Mouse (Mus musculus): Measurements from ENCODE around the gene Selenok. TPM values are rescaled to one million over a fixed set of nuclear protein-coding genes. Genes with fewer than 3 reads are reported as not detected.

Gene Selenok
- total RNA-seq (2021): 100 to 1,000 TPM; 107 to 110 TPM
- long read RNA-seq, experiment 1, transcript Selenok-201 (5 exons, 1,678 nt): major isoform, 191 of 205 reads
- long read RNA-seq, experiment 1, partial matches to known transcripts: 2 of 205 reads
- long read RNA-seq, experiment 1, other reads (novel, unspliced or antisense): 12 of 205 reads
- long read RNA-seq, experiment 2, transcript Selenok-201 (5 exons, 1,678 nt): major isoform, 253 of 261 reads
- long read RNA-seq, experiment 2, partial matches to known transcripts: 2 of 261 reads
- long read RNA-seq, experiment 2, other reads (novel, unspliced or antisense): 6 of 261 reads

DNA sequence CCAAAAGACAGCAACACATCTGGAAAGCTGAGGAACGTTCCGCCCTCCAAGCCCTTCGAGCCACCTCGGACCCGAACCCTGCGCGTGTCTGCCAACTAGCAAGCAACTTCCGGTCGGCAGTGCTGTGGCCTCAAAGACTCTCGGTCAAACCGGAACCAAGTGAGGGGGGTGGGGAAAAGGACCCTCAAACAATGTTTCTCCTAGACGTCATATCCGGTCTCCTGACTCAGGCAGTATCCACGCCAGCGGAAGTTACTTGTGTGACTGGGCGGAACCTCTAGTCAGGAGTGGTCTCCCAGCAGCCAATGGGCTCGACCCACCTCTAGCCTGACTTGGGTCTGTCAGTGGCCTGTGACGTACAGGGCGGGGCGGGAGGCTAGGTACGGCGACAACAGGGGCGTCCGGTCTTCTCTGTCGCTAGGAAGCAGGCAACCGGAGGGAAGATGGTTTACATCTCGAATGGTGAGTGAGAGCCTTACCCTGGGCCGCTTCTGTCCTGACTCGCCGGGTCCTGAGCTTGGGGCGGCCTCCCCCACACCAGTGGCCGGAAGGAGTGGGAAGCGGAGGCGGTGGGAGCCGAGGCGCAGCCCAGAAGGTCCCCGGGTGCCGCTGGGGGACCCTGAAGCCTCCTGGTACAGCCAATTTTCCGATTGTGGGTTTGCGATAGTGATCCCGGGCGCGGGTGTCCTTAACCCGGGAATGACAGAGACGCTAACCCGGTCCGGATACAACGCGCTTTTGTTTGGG is at the start of gene Selenok:
Gene Selenok, plus strand, starts transcription at position 234 of the 747 bp plus-strand sequence.
- TF ChIP-seq CTCF (conservative IDR thresholded peaks at IDR 0.05): no peak
- Histone ChIP-seq H3K27ac (peak within 1 kb of the TSS; percentile 92), H3K4me3 (peak within 1 kb of the TSS; percentile 90)
- DNase-seq (ENCODE audit: low spot score in 2 of 2): peak; percentile 91 to 98

GRCm38 (mm10) chr14:29928966-29929365 is 39.1 kb upstream of the Selenok start:
- no peak for DNase-seq (ENCODE audit: low spot score in 2 of 2)
- TF ChIP-seq CTCF (conservative IDR thresholded peaks at IDR 0.05): no peak
- no peak overlapping the region for H3K27ac ChIP-seq
- H3K4me3 ChIP-seq: no peak overlapping the region

DNA sequence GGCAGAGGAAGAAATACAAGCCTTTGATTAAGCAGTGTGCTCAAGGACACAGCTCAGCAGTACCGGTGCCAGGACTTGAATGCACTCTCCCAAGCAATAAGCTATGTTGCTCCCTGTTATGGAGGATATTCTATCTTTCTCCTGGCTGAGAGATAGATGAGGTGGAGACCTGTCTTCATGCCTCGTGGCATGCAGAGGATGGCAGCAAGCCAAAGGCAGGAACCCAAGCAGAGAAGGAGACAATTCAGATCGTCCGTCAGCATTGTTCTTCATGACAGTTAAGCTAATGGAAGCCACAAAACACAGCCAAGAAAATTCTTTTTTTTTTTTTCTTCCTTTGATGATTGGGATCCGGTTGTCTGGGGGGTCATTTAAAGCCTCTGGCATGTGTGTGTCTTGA is 32.6 kb upstream of the Selenok start:
- H3K4me3 ChIP-seq: no peak overlapping the region
- no peak for DNase-seq (ENCODE audit: low spot score in 2 of 2)
- H3K27ac ChIP-seq: no peak overlapping the region
- TF ChIP-seq CTCF (conservative IDR thresholded peaks at IDR 0.05): no peak

GRCm38 (mm10) chr14:29937466-29937865 is 30.6 kb upstream of the Selenok start:
- peak; percentile 37 to 65 for DNase-seq (ENCODE audit: low spot score in 2 of 2)
- H3K27ac ChIP-seq: peak overlapping the region; percentile 39; the same call in 1 of the 2 replicates
- 0 out of 2 replicates have a peak overlapping the region, but pooled peaks have one; percentile 15 for H3K4me3 ChIP-seq
- TF ChIP-seq CTCF (conservative IDR thresholded peaks at IDR 0.05): peak; percentile 73

DNA sequence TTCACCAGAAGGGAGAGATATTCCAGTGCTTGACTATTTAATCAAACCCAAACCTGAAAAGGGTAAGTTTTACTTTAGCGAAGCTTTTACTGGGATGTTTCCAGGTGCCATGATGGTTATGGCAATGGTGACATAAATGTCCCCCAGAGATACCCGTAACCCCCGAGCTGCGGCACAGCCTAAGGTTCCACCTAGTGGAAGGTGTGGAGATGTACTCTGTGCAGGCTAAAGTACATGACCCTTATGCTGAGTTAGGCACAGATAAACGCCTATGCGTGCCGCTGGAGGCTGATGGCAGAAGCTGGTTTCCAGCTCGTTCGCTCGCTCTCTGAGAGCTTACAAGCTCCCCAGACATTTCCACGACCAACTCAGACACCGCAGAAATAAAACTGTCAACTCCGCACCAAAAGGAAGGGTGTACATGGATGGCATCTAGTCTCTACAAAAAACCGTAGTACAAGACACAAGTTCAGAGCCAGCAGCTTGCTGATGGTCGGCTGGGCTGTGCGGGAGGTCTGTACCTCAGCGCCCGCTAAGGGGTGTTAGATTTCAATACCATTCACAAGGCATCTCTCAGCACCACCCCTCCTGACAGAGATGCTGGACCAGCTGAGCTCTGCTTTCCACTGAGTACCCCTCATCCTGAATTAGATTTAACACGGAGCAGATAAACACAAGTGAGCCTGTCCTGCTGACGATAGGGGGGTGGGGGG is 28.4 kb upstream of the Selenok start:
- TF ChIP-seq CTCF (conservative IDR thresholded peaks at IDR 0.05): peak; percentile 57
- no peak for DNase-seq (ENCODE audit: low spot score in 2 of 2)
- no peak overlapping the region for H3K4me3 ChIP-seq
- H3K27ac ChIP-seq: no peak overlapping the region

- Histone ChIP-seq H3K27ac (no peak overlapping the region), H3K4me3 (no peak overlapping the region)
- no peak for TF ChIP-seq CTCF (conservative IDR thresholded peaks at IDR 0.05)
- DNase-seq (ENCODE audit: low spot score in 2 of 2): no peak
These were observed 27.7 kb upstream of the Selenok start for GRCm38 (mm10) chr14:29940313-29940812.

DNA sequence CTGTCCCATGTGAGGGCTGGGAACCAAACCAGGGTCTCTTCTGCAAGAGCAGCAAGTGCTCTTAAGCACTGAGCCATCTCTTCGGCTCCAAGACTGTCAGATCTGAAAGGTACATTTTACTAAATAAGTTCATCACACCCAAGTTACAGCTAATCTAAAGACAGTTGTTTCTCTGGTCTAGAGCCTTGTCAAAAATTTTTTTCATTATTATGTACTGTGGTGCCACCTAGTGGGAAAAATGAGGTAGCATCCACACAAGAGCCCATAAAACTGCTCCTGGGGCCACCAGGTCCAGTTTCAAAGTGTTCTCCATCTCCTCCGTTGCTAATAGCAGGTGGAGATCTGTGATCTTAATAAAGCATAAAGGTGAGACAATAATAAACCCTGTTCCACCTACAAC is 27.2 kb upstream of the Selenok start:
- peak; percentile 63 to 71 for DNase-seq (ENCODE audit: low spot score in 2 of 2)
- Histone ChIP-seq H3K27ac (no peak overlapping the region), H3K4me3 (no peak overlapping the region)
- TF ChIP-seq CTCF (conservative IDR thresholded peaks at IDR 0.05): peak; percentile 88

- no peak overlapping the region for H3K4me3 ChIP-seq
- DNase-seq (ENCODE audit: low spot score in 2 of 2): no peak
- peak; percentile 46 for TF ChIP-seq CTCF (conservative IDR thresholded peaks at IDR 0.05)
- H3K27ac ChIP-seq: no peak overlapping the region
These were observed 21.3 kb upstream of the Selenok start for GRCm38 (mm10) chr14:29946761-29947309.

- no peak for DNase-seq (ENCODE audit: low spot score in 2 of 2)
- Histone ChIP-seq H3K27ac (no peak overlapping the region), H3K4me3 (no peak overlapping the region)
- no peak for TF ChIP-seq CTCF (conservative IDR thresholded peaks at IDR 0.05)
These were observed 17.3 kb upstream of the Selenok start for GRCm38 (mm10) chr14:29950805-29951204.

DNA sequence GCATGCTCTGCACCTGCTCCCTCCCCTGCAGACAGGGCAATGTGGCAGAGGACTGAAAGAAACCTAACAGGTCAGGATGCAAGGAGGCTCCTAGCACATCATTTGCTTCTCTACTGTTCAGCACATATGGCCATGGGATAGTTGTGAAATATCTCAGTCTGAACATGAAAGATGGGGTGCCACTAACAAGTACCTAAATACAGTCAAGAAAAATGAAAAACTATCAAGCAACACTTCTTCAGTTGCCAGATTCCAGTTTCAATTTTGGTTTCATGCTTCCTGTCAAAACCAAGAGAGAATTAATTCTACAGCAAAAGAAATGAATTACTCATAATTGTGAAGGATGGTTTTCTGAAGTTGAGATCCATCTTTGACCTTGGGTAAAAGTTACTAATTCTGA is 10.7 kb upstream of the Selenok start:
- Histone ChIP-seq H3K4me3 (no peak overlapping the region), H3K27ac (no peak overlapping the region)
- no peak for TF ChIP-seq CTCF (conservative IDR thresholded peaks at IDR 0.05)
- no peak for DNase-seq (ENCODE audit: low spot score in 2 of 2)

GRCm38 (mm10) chr14:29967611-29968010 is 497 bp upstream of the Selenok start:
- TF ChIP-seq CTCF (conservative IDR thresholded peaks at IDR 0.05): no peak
- H3K27ac ChIP-seq: peak overlapping the region; percentile 82
- peak overlapping the region; percentile 90 for H3K4me3 ChIP-seq
- DNase-seq (ENCODE audit: low spot score in 2 of 2): no peak

GRCm38 (mm10) chr14:29971446-29971845 is 3.3 kb downstream of the Selenok start:
- no peak for TF ChIP-seq CTCF (conservative IDR thresholded peaks at IDR 0.05)
- Histone ChIP-seq H3K27ac (no peak overlapping the region), H3K4me3 (no peak overlapping the region)
- no peak for DNase-seq (ENCODE audit: low spot score in 2 of 2)

GRCm38 (mm10) chr14:29971993-29972392 is 3.9 kb downstream of the Selenok start:
- Histone ChIP-seq H3K4me3 (no peak overlapping the region), H3K27ac (no peak overlapping the region)
- no peak for DNase-seq (ENCODE audit: low spot score in 2 of 2)
- no peak for TF ChIP-seq CTCF (conservative IDR thresholded peaks at IDR 0.05)

All from layer of hippocampus, adult 2 months (tissue).